Mouse (Mus musculus): Measurements from ENCODE around the gene Cyp46a1.

Gene Cyp46a1

GRCm38 (mm10) chr12:108311741-108312290 is 22.4 kb upstream of the Cyp46a1 start:
- no peak for DNase-seq (ENCODE audit: low spot score)

GRCm38 (mm10) chr12:108312432-108312851 is 21.7 kb upstream of the Cyp46a1 start:
- no peak for DNase-seq (ENCODE audit: low spot score)

GRCm38 (mm10) chr12:108313244-108313772 is 20.9 kb upstream of the Cyp46a1 start:
- no peak for DNase-seq (ENCODE audit: low spot score)

GRCm38 (mm10) chr12:108315818-108316217 is 18.4 kb upstream of the Cyp46a1 start:
- DNase-seq (ENCODE audit: low spot score): no peak

GRCm38 (mm10) chr12:108316655-108317054 is 17.5 kb upstream of the Cyp46a1 start:
- DNase-seq (ENCODE audit: low spot score): no peak

GRCm38 (mm10) chr12:108317201-108317738 is 16.9 kb upstream of the Cyp46a1 start:
- DNase-seq (ENCODE audit: low spot score): no peak

GRCm38 (mm10) chr12:108317826-108318430 is 16.3 kb upstream of the Cyp46a1 start:
- DNase-seq (ENCODE audit: low spot score): no peak

GRCm38 (mm10) chr12:108318499-108318898 is 15.7 kb upstream of the Cyp46a1 start:
- no peak for DNase-seq (ENCODE audit: low spot score)

- DNase-seq (ENCODE audit: low spot score): no peak
Observed at GRCm38 (mm10) chr12:108320096-108320495, 14.1 kb upstream of the Cyp46a1 start.

GRCm38 (mm10) chr12:108326401-108326800 is 7.8 kb upstream of the Cyp46a1 start:
- no peak for DNase-seq (ENCODE audit: low spot score)

- no peak for DNase-seq (ENCODE audit: low spot score)
Observed at GRCm38 (mm10) chr12:108327889-108328491, 6.2 kb upstream of the Cyp46a1 start.

- peak; percentile 82 for DNase-seq (ENCODE audit: low spot score)
Observed at GRCm38 (mm10) chr12:108333056-108333455, 1.1 kb upstream of the Cyp46a1 start.

- DNase-seq (ENCODE audit: low spot score): no peak
Observed at GRCm38 (mm10) chr12:108333481-108333882, 699 bp upstream of the Cyp46a1 start.

- DNase-seq (ENCODE audit: low spot score): peak; percentile 22
Observed at GRCm38 (mm10) chr12:108334529-108334928, 348 bp downstream of the Cyp46a1 start.

GRCm38 (mm10) chr12:108338572-108339190 is 4.5 kb downstream of the Cyp46a1 start:
- peak; percentile 26 for DNase-seq (ENCODE audit: low spot score)

- no peak for DNase-seq (ENCODE audit: low spot score)
Observed at GRCm38 (mm10) chr12:108348151-108348550, 14.0 kb downstream of the Cyp46a1 start.

- DNase-seq (ENCODE audit: low spot score): no peak
Observed at GRCm38 (mm10) chr12:108349026-108349425, 14.8 kb downstream of the Cyp46a1 start.

GRCm38 (mm10) chr12:108350931-108351330 is 16.8 kb downstream of the Cyp46a1 start:
- no peak for DNase-seq (ENCODE audit: low spot score)

GRCm38 (mm10) chr12:108352371-108353136 is 18.4 kb downstream of the Cyp46a1 start:
- no peak for DNase-seq (ENCODE audit: low spot score)

- no peak for DNase-seq (ENCODE audit: low spot score)
Observed at GRCm38 (mm10) chr12:108354284-108354683, 20.1 kb downstream of the Cyp46a1 start.

GRCm38 (mm10) chr12:108355271-108355670 is 21.1 kb downstream of the Cyp46a1 start:
- no peak for DNase-seq (ENCODE audit: low spot score)

GRCm38 (mm10) chr12:108355986-108356385 is 21.8 kb downstream of the Cyp46a1 start:
- DNase-seq (ENCODE audit: low spot score): no peak
